Mouse (Mus musculus) fibroblast of lung, adult 2 months (primary cell): ENCODE measurements at regions not wholly inside any gene's neighbourhood (a gene's known extent, or its start where the extent isn't known, plus 50 kb on each side); places are given as distances from the start of the nearest gene placed in this dataset.
"Not testable (repeated sequence)": the region's sequence is repeated elsewhere in the genome, so short reads cannot be mapped to it uniquely, and the experiment has no call there.

Experiments
- DNase-seq: peaks from one replicate; pipeline ENCODE4 v3.0.0-alpha.2; 2011; ENCODE audit warnings: low read depth

GRCm38 (mm10) chr1:13042326-13042725, 1628.4 kb downstream of the A830018L16Rik start:
- DNase-seq, result no peak

GRCm38 (mm10) chr1:13050140-13050775, 1636.4 kb downstream of the A830018L16Rik start:
- DNase-seq, result peak; percentile 10

GRCm38 (mm10) chr1:13051433-13052066, 1637.6 kb downstream of the A830018L16Rik start:
- DNase-seq, result not testable (repeated sequence)

GRCm38 (mm10) chr1:13052067-13052460, 1638.2 kb downstream of the A830018L16Rik start:
- DNase-seq, result no peak

GRCm38 (mm10) chr1:13057741-13058140, 1643.8 kb downstream of the A830018L16Rik start:
- no peak for DNase-seq

- DNase-seq, result no peak
These were observed 1645.9 kb downstream of the A830018L16Rik start for GRCm38 (mm10) chr1:13059616-13060320.
